Mouse (Mus musculus): ENCODE results near the gene Sult1c2. TPM values are rescaled to one million over a fixed set of nuclear protein-coding genes. Genes with fewer than 3 reads are reported as not detected.
"Not testable (repeated sequence)": the region's sequence is repeated elsewhere in the genome, so short reads cannot be mapped to it uniquely, and the experiment has no call there.

Gene Sult1c2
- not detected for total RNA-seq (2021)
- long read RNA-seq, experiment 1: 0 reads
- long read RNA-seq, experiment 2: 0 reads

DNA sequence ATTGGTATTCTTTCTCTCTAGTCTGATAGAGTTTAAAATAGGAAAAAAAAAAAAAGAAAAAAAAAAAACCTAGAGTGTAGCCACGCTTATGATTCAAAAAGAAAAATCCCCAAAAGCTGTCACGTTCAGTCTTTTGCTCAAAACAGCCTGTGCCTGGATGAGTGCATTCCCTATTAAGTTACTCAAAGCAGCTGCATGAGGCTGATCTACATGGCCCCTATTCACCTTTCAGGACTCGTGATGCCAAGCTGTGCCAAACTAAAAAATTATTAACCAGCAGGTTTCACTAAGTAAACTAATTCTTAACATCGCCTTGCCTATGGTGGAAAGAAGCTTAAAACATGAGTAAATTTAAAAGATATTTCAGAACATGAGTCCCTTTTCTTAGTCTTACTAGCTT lies at the start of gene Sult1c2:
Gene Sult1c2 (minus strand): TSS at position 134 of the 400 bp plus-strand sequence.
- no peak for DNase-seq (ENCODE audit: low spot score in 2 of 2)

DNA sequence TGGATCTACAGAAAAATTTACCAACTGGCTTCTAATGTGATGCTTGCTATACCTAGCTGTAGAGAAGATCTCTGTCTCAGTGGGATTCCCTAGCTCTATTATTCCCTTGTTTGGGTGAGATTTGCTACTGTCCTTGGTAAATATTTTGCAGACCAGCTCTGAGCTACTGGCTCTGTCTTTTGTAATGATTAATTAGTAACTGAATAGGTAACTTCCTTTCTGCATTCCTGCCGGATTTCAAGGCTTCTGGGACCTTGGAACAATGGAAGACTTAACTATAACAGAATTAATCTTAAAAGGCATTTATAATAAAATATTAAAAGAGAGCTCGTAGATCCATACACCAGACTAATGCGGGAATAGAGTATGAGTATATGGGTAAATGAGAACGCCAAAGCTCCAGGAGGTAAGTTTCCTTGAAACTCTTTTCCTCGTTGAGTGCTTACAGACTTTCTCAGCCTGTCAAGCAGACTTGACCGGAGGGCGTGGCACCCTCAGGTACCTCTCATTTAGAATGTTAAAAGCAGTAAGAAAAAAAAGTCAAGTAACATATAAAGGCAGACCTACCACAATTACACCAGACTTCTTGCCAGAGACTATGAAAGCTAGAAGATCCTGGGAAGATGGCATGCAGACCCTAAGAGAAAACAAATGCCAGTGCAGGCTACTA lies 33.0 kb upstream of the Sult1c2 start:
- not testable (repeated sequence) for DNase-seq (ENCODE audit: low spot score in 2 of 2)

GRCm38 (mm10) chr17:53874433-53874832 lies 28.3 kb upstream of the Sult1c2 start:
- no peak for DNase-seq (ENCODE audit: low spot score in 2 of 2)

DNA sequence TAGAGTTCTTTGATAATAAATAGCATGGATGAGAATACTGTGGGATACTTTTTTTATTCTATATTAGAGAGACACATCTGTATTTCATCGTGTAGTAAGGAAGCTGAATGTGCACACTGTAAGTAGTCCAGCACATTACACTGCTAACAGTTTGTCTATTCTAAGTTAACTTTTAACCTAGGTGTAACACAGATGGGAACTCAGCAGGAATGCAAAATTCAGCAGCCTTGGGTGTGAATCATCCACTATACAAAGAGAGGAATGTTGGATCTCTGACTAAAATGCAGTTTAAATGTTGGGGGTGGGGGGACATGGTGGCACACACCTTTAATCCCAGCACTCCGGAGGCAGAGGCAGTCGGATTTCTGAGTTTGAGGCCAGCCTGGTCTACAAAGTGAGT lies 26.1 kb upstream of the Sult1c2 start:
- DNase-seq (ENCODE audit: low spot score in 2 of 2): no peak

GRCm38 (mm10) chr17:53869931-53870330 lies 23.8 kb upstream of the Sult1c2 start:
- DNase-seq (ENCODE audit: low spot score in 2 of 2): no peak

- DNase-seq (ENCODE audit: low spot score in 2 of 2): no peak
Measured at GRCm38 (mm10) chr17:53865260-53865955, 19.3 kb upstream of the Sult1c2 start.

DNA sequence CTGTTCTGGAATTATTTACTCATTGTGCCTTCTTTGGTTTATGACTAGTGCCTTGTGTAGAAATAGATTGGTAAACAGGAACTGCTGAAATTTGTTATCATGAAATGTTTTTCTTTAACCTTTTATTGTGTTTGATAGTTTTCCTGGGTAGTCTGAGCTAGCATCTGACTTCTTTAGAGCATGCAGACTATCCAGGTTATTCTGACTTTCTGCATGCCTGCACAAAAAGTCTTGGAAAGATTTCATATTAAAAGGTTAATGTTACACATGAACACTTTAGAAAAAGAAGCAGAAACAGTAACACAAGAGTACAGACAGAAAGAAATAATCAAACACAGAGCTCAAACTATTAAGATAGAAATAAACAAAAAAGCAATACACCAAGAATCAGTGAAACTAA lies 14.4 kb upstream of the Sult1c2 start:
- DNase-seq (ENCODE audit: low spot score in 2 of 2): no peak

- no peak for DNase-seq (ENCODE audit: low spot score in 2 of 2)
Measured at GRCm38 (mm10) chr17:53854992-53855391, 8.9 kb upstream of the Sult1c2 start.

GRCm38 (mm10) chr17:53845796-53846195 lies 343 bp downstream of the Sult1c2 start:
- DNase-seq (ENCODE audit: low spot score in 2 of 2): no peak

DNA sequence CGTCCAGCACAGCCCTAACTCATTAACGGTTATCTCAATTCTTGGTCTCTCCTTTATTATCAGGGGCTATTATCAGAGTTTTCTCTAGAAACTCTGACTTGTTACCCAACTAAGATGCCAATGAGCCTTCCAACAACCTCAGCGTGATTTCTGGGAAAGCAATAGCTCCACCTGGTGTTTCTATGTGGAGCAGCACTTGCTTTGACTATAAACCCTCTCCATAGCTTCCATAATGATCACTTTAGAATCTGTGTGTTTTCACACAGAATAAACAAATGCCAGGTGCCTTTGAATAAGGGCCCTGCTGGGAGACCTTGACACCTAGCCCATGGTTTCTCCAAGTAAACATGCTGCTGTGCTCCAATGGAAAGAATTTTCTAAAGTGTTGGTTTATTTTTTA lies 12.8 kb downstream of the Sult1c2 start:
- no peak for DNase-seq (ENCODE audit: low spot score in 2 of 2)

DNA sequence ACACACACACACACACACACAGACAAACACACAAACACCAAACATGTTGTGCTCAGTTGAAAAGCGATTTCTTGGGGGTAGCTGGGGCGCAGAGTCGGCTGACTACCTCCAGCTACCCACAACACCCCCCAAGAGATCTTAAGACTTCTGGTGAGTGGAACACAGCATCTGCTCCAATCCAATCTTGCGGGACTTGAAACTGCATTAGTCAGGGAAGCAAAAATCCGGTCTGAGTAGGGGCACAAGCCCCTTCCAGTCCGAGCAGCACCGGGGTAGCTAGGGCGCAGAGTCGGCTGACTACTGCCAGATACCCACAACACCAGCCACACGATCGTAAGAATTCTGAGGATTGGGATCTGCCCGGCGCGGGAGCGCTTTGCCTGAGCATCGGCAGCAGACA lies 42.2 kb downstream of the Sult1c2 start:
- not testable (repeated sequence) for DNase-seq (ENCODE audit: low spot score in 2 of 2)

GRCm38 (mm10) chr17:53783381-53783780 lies 62.8 kb downstream of the Sult1c2 start:
- no peak for DNase-seq (ENCODE audit: low spot score in 2 of 2)

Other genes with a start within 250 kb of the Sult1c2 start
- 1 to 10 TPM; 4.6 to 7.0 TPM for gene Sgo1, start 157.0 kb downstream of the Sult1c2 start, total RNA-seq (2021)
- gene Sult1c1, start 144.3 kb upstream of the Sult1c2 start, total RNA-seq (2021): not detected

Measured in gastrocnemius, postnatal 4 days (tissue).